Mouse (Mus musculus) embryonic facial prominence, embryonic 15.5 days (tissue): ENCODE data around the gene Fxr2. TPM values are rescaled to one million over a fixed set of nuclear protein-coding genes. Genes with fewer than 3 reads are reported as not detected.
A peak's percentile ranks its signal among the peaks of the same experiment; 100 is the strongest.

ENCODE experiments used
- microRNA counts: library from miRNA; unstranded; fragments of <30 nt; microRNA quantifications from one replicate; lab custom pipeline; 2016
- microRNA-seq: library from miRNA; unstranded; fragments of <30 nt; microRNA quantifications from one replicate; pipeline ENCODE4, GENCODE M21; 2016; ENCODE audit warnings: borderline number of aligned reads
- polyA plus RNA-seq: library from polyadenylated mRNA; unstranded; fragments of >200 nt; fragmentation: Nextera tagmentation; extraction: Ambion mirVana; gene quantifications from 2 replicates; pipeline ENCODE4 v1.2.1, GENCODE M21; 2015

The Fxr2 gene
- polyA plus RNA-seq, 1 experiment from 2014 or later: 33.4 TPM

MicroRNA genes within 50 kb of the gene (microRNA counts, 519-probe panel; counts per million panel counts)
- microRNA mmu-miR-1934 (lab: Ali Mortazavi, UCI): not detected
- 2,909 counts per million, percentile 70 among the panel's probes with 10 or more counts for microRNA mmu-miR-467f (lab: Ali Mortazavi, UCI)

Small RNA genes within 50 kb of the gene (microRNA-seq; reads per million reads assigned to microRNA genes)
- gene Mir1934 (4.1 reads per million, percentile 18 among the genes with 10 or more reads in this experiment), gene Mir467f (not detected)

Other genes with a start within 250 kb of the Fxr2 start
- gene Naa38, start 237.5 kb upstream of the Fxr2 start, polyA plus RNA-seq: 150 and 158 TPM in 2 replicates
- 32.6 and 40.9 TPM in 2 replicates for gene Cyb5d1, start 237.4 kb upstream of the Fxr2 start, polyA plus RNA-seq
- gene Tmem88, start 234.8 kb upstream of the Fxr2 start, polyA plus RNA-seq: 19.5 and 20.0 TPM in 2 replicates
- gene Kdm6b, start 219.3 kb upstream of the Fxr2 start, polyA plus RNA-seq: 35.5 and 37.2 TPM in 2 replicates
- 4.9 and 8.3 TPM in 2 replicates for gene Dnah2, start 83.9 kb upstream of the Fxr2 start, polyA plus RNA-seq
- 29.0 and 31.5 TPM in 2 replicates for gene Efnb3, start 72.8 kb upstream of the Fxr2 start, polyA plus RNA-seq
- 25.0 and 26.5 TPM in 2 replicates for gene Wrap53, start 52.7 kb upstream of the Fxr2 start, polyA plus RNA-seq
- gene Trp53, start 52.6 kb upstream of the Fxr2 start, polyA plus RNA-seq: 134 and 141 TPM in 2 replicates
- gene Atp1b2, start 27.0 kb upstream of the Fxr2 start, polyA plus RNA-seq: 12.4 and 13.4 TPM in 2 replicates
- gene Shbg, start 15.1 kb upstream of the Fxr2 start, polyA plus RNA-seq: not detected in 2 replicates
- gene Sat2, start 11.0 kb upstream of the Fxr2 start, polyA plus RNA-seq: 19.8 and 22.5 TPM in 2 replicates
- gene Sox15, start 22.3 kb downstream of the Fxr2 start, polyA plus RNA-seq: 5.2 TPM in 2 replicates
- gene Mpdu1, start 29.7 kb downstream of the Fxr2 start, polyA plus RNA-seq: 66.5 and 67.3 TPM in 2 replicates
- 26.3 and 28.3 TPM in 2 replicates for gene Cd68, start 33.2 kb downstream of the Fxr2 start, polyA plus RNA-seq
- 447 and 512 TPM in 2 replicates for gene Eif4a1, start 39.4 kb downstream of the Fxr2 start, polyA plus RNA-seq
- gene Senp3, start 49.1 kb downstream of the Fxr2 start, polyA plus RNA-seq: 83.7 and 90.5 TPM in 2 replicates
- 1.0 and 1.1 TPM in 2 replicates for gene Tnfsf13, start 52.8 kb downstream of the Fxr2 start, polyA plus RNA-seq
- 11.9 and 13.3 TPM in 2 replicates for gene Tnfsf12, start 62.9 kb downstream of the Fxr2 start, polyA plus RNA-seq
- 4.0 and 6.0 TPM in 2 replicates for gene Tnfsfm13, start 63.1 kb downstream of the Fxr2 start, polyA plus RNA-seq
- 24.3 and 28.2 TPM in 2 replicates for gene Polr2a, start 125.6 kb downstream of the Fxr2 start, polyA plus RNA-seq
- 0.15 and 0.18 TPM in 2 replicates for gene Slc35g3, start 129.0 kb downstream of the Fxr2 start, polyA plus RNA-seq
- 5.7 and 6.1 TPM in 2 replicates for gene Zbtb4, start 132.9 kb downstream of the Fxr2 start, polyA plus RNA-seq
- gene Chrnb1, start 163.0 kb downstream of the Fxr2 start, polyA plus RNA-seq: 29.3 and 38.6 TPM in 2 replicates
- 4.1 and 4.4 TPM in 2 replicates for gene Fgf11, start 168.9 kb downstream of the Fxr2 start, polyA plus RNA-seq
- gene Tmem102, start 172.6 kb downstream of the Fxr2 start, polyA plus RNA-seq: 7.5 and 10.0 TPM in 2 replicates
- gene Gm39566, start 182.3 kb downstream of the Fxr2 start, polyA plus RNA-seq: not detected in 2 replicates
- gene Spem2, start 185.5 kb downstream of the Fxr2 start, polyA plus RNA-seq: not detected in 2 replicates
- gene Spem1, start 189.2 kb downstream of the Fxr2 start, polyA plus RNA-seq: 0.16 and 0.38 TPM in 2 replicates
- gene Nlgn2, start 204.8 kb downstream of the Fxr2 start, polyA plus RNA-seq: 10.6 and 11.6 TPM in 2 replicates
- gene Tmem256, start 205.5 kb downstream of the Fxr2 start, polyA plus RNA-seq: 388 and 399 TPM in 2 replicates
- 126 and 148 TPM in 2 replicates for gene Plscr3, start 213.4 kb downstream of the Fxr2 start, polyA plus RNA-seq
- 6.9 TPM in 2 replicates for gene Tnk1, start 225.7 kb downstream of the Fxr2 start, polyA plus RNA-seq
- gene Tmem95, start 245.0 kb downstream of the Fxr2 start, polyA plus RNA-seq: 0.35 and 0.47 TPM in 2 replicates
- gene Kctd11, start 248.4 kb downstream of the Fxr2 start, polyA plus RNA-seq: 13.8 and 18.1 TPM in 2 replicates